Mouse (Mus musculus) hindbrain, embryonic 15.5 days (tissue): ENCODE results near the gene Kcng3. TPM values are rescaled to one million over a fixed set of nuclear protein-coding genes. Genes with fewer than 3 reads are reported as not detected.

Source experiments
- ATAC-seq: fragments of 200-750 bp; cut with Nextera tagmentation; 2 replicates; pipeline ENCODE4 v1.8.0; 2017; ENCODE audit warnings: low read depth, moderate number of reproducible peaks, moderate TSS enrichment; ENCODE audit not compliant: low FRiP score
- H3K27ac ChIP-seq: fragments of 300-500 bp; sonication (generic); replicated peaks from 2 replicates; pipeline ENCODE4 v1.5.1; 2015; ENCODE audit warnings: mild to moderate bottlenecking, inconsistent platforms
- H3K27me3 ChIP-seq: fragments of 300-500 bp; sonication (generic); 2 replicates; pipeline ENCODE4 v1.6.1; 2015; ENCODE audit warnings: control low read depth, inconsistent platforms
- H3K36me3 ChIP-seq: fragments of 300-500 bp; sonication (generic); 2 replicates; pipeline ENCODE4 v1.6.1; 2015; ENCODE audit warnings: control low read depth, inconsistent platforms
- H3K4me1 ChIP-seq: fragments of 300-500 bp; sonication (generic); replicated peaks from 2 replicates; pipeline ENCODE4 v1.6.1; 2015; ENCODE audit warnings: control low read depth, inconsistent platforms
- H3K4me2 ChIP-seq: fragments of 300-500 bp; sonication (generic); 2 replicates; pipeline ENCODE4 v1.6.1; 2015; ENCODE audit warnings: moderate library complexity, mild to moderate bottlenecking, inconsistent platforms
- H3K4me3 ChIP-seq: fragments of 300-500 bp; sonication (generic); 2 replicates; pipeline ENCODE4 v1.5.1; 2015; ENCODE audit warnings: mild to moderate bottlenecking, inconsistent platforms
- H3K9ac ChIP-seq: fragments of 300-500 bp; sonication (generic); 2 replicates; pipeline ENCODE4 v1.6.1; 2015; ENCODE audit warnings: inconsistent platforms
- H3K9me3 ChIP-seq: fragments of 300-500 bp; sonication (generic); 2 replicates; pipeline ENCODE4 v1.6.1; 2016; ENCODE audit warnings: control low read depth, inconsistent platforms
- WGBS: fragments of 180-500 bp; shearing (Covaris S2); methylation state at CpG from one replicate; pipeline ENCODE4 v1.1.7; 2015; 5-methylcytosine and 5-hydroxymethylcytosine counted together
- polyA plus RNA-seq: library from polyadenylated mRNA; unstranded; fragments of >200 nt; fragmentation: Nextera tagmentation; extraction: Ambion mirVana; gene quantifications from 2 replicates; pipeline ENCODE4 v1.2.1, GENCODE M21; 2015

Gene Kcng3
- polyA plus RNA-seq, 1 experiment from 2014 or later: 0.14 TPM

- Histone ChIP-seq H3K36me3 (no peaks in the 10 kb centered on the region), H3K9me3 (no peaks in the 10 kb centered on the region), H3K9ac (no peak overlapping the region), H3K27ac (no peak overlapping the region), H3K4me3 (no peak overlapping the region), H3K4me2 (no peak overlapping the region), H3K27me3 (no peaks in the 10 kb centered on the region), H3K4me1 (no peaks in the 10 kb centered on the region)
- no peak for ATAC-seq
- 83% methylated on average over 7 of the region's 7 CpGs for WGBS
These were observed 19.4 kb upstream of the Kcng3 start for GRCm38 (mm10) chr17:83650932-83651682.

- Histone ChIP-seq H3K4me1 (no peaks in the 10 kb centered on the region), H3K4me2 (no peak overlapping the region), H3K27ac (no peak overlapping the region), H3K9ac (no peak overlapping the region), H3K27me3 (no peaks in the 10 kb centered on the region), H3K4me3 (no peak overlapping the region), H3K9me3 (no peaks in the 10 kb centered on the region), H3K36me3 (no peaks in the 10 kb centered on the region)
- 93% methylated on average over 3 of the region's 3 CpGs for WGBS
- no peak for ATAC-seq
These were observed 18.3 kb upstream of the Kcng3 start for GRCm38 (mm10) chr17:83649986-83650385.

GRCm38 (mm10) chr17:83647413-83647812, 15.7 kb upstream of the Kcng3 start:
- no peaks in the 10 kb centered on the region for H3K4me1 ChIP-seq
- 95% methylated on average over 7 of the region's 7 CpGs for WGBS
- no peak overlapping the region for H3K4me2 ChIP-seq
- no peak overlapping the region for H3K4me3 ChIP-seq
- no peaks in the 10 kb centered on the region for H3K9me3 ChIP-seq
- H3K27me3 ChIP-seq: no peaks in the 10 kb centered on the region
- ATAC-seq: no peak
- no peaks in the 10 kb centered on the region for H3K36me3 ChIP-seq
- H3K27ac ChIP-seq: no peak overlapping the region
- H3K9ac ChIP-seq: no peak overlapping the region

GRCm38 (mm10) chr17:83646425-83647163, 14.9 kb upstream of the Kcng3 start:
- no peak for ATAC-seq
- 92% methylated on average over 8 of the region's 8 CpGs for WGBS
- Histone ChIP-seq H3K4me3 (no peak overlapping the region), H3K27me3 (no peaks in the 10 kb centered on the region), H3K36me3 (no peaks in the 10 kb centered on the region), H3K9ac (no peak overlapping the region), H3K4me2 (no peak overlapping the region), H3K9me3 (no peaks in the 10 kb centered on the region), H3K27ac (no peak overlapping the region), H3K4me1 (no peaks in the 10 kb centered on the region)

GRCm38 (mm10) chr17:83645226-83645808, 13.6 kb upstream of the Kcng3 start:
- no peak for ATAC-seq
- Histone ChIP-seq H3K4me2 (no peak overlapping the region), H3K4me3 (no peak overlapping the region), H3K27ac (no peak overlapping the region), H3K27me3 (no peaks in the 10 kb centered on the region), H3K9me3 (no peaks in the 10 kb centered on the region), H3K4me1 (no peaks in the 10 kb centered on the region), H3K36me3 (no peaks in the 10 kb centered on the region), H3K9ac (no peak overlapping the region)
- WGBS: 61% methylated on average over 9 of the region's 9 CpGs

GRCm38 (mm10) chr17:83637393-83637792, 5.7 kb upstream of the Kcng3 start:
- ATAC-seq: no peak
- WGBS: 83% methylated on average over 2 of the region's 2 CpGs
- no peak overlapping the region for H3K9ac ChIP-seq

GRCm38 (mm10) chr17:83636443-83636842, 4.7 kb upstream of the Kcng3 start:
- Histone ChIP-seq H3K4me1 (peaks cover 20% of the 10 kb centered on the region), H3K27me3 (peaks cover 16% of the 10 kb centered on the region), H3K4me3 (no peak overlapping the region), H3K4me2 (no peak overlapping the region), H3K36me3 (no peaks in the 10 kb centered on the region), H3K9me3 (no peaks in the 10 kb centered on the region), H3K27ac (no peak overlapping the region), H3K9ac (no peak overlapping the region)
- WGBS: 83% methylated on average over 7 of the region's 7 CpGs
- ATAC-seq: no peak

More at GRCm38 (mm10) chr17:83637393-83637792, 5.7 kb upstream of the Kcng3 start:
- Histone ChIP-seq H3K27me3 (peaks cover 9% of the 10 kb centered on the region; the same call in 1 of the 2 replicates), H3K9me3 (no peaks in the 10 kb centered on the region), H3K4me3 (no peak overlapping the region), H3K4me1 (peaks cover 12% of the 10 kb centered on the region), H3K36me3 (no peaks in the 10 kb centered on the region), H3K27ac (no peak overlapping the region), H3K4me2 (no peak overlapping the region)

GRCm38 (mm10) chr17:83632653-83633570, 1.2 kb upstream of the Kcng3 start:
- H3K4me3 ChIP-seq: peak overlapping the region; percentile 57
- H3K9me3 ChIP-seq: no peaks in the 10 kb centered on the region
- peak overlapping the region; percentile 88 for H3K4me2 ChIP-seq
- H3K27me3 ChIP-seq: peaks cover 49% of the 10 kb centered on the region
- peak overlapping the region; percentile 43; the same call in 1 of the 2 replicates for H3K27ac ChIP-seq
- H3K9ac ChIP-seq: peak overlapping the region; percentile 19; the same call in 1 of the 2 replicates
- ATAC-seq: 0 out of 2 replicates have a peak, but pooled peaks have one; percentile 25
- 2% methylated on average over 24 of the region's 24 CpGs for WGBS
- H3K4me1 ChIP-seq: peaks cover 32% of the 10 kb centered on the region
- H3K36me3 ChIP-seq: no peaks in the 10 kb centered on the region

GRCm38 (mm10) chr17:83630787-83631678, 662 bp downstream of the Kcng3 start:
- Histone ChIP-seq H3K9me3 (no peaks in the 10 kb centered on the region), H3K4me1 (peaks cover 32% of the 10 kb centered on the region), H3K36me3 (no peaks in the 10 kb centered on the region), H3K9ac (peak overlapping the region; percentile 19), H3K27me3 (peaks cover 53% of the 10 kb centered on the region), H3K4me3 (peak overlapping the region; percentile 57), H3K4me2 (peak overlapping the region; percentile 88), H3K27ac (no peak overlapping the region)
- 2% methylated on average over 95 of the region's 109 CpGs for WGBS
- 0 out of 2 replicates have a peak, but pooled peaks have one; percentile 32 for ATAC-seq

GRCm38 (mm10) chr17:83613907-83614306, 17.8 kb downstream of the Kcng3 start:
- Histone ChIP-seq H3K4me3 (peak overlapping the region; percentile 9; the same call in 1 of the 2 replicates), H3K27me3 (no peaks in the 10 kb centered on the region), H3K9me3 (no peaks in the 10 kb centered on the region), H3K36me3 (no peaks in the 10 kb centered on the region), H3K9ac (no peak overlapping the region), H3K4me2 (peak overlapping the region; percentile 33), H3K4me1 (no peaks in the 10 kb centered on the region), H3K27ac (0 out of 2 replicates have a peak overlapping the region, but pooled peaks have one; percentile 38)
- ATAC-seq: no peak
- 38% methylated on average over 11 of the region's 11 CpGs for WGBS
